Comparison of ENCODE assay signal across 8 mouse cellular contexts in the genomic region with DNA sequence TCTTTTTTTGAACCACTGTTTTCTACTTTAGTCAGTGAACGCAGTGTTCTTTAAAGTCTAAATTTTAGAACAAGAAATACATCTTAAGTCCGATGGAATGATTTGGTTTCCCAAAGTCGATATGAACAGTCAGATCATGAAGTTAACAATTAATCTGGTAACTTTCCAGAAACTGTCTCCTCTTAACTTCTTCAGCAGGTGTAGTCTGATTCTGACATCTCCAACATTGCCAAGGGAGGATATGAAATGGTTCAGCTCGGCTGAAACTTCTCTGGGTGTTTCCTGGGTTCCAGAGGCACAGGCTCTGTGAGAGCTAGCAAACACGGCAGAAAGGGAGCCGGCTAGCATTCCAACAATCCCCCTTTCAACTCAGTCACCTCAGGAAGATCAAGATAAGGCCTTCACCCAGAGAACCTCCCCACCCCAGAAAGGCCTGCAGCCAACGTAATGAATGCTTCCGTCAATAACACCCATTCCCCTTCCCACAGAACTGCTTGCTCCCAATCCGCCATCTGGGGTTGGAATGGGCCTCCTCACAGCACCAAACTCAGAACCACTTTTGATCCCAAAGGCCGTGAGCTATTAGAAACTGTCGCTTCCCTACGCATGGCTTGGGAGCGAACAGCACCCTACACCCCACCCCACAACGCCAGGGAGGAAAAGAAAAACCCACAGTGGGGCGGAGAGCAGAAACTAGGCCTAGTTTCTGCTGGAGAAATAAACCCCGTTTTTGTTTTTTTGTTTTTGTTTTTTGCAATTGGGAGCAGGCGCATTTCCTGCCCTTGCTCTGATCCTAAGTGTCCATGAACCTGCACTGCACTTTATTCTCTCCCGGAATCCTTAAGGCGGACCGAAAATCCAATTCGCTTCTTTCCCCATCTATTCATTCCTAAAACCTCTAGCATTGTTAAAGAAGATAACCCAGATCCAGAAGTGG. TPM values are rescaled to one million over a fixed set of nuclear protein-coding genes. Genes with fewer than 3 reads are reported as not detected.
A peak's percentile ranks its signal among the peaks of the same experiment; 100 is the strongest.
DNase-seq lines count a peak whose midpoint lies in the region; ATAC-seq and TF ChIP-seq lines count a peak whose summit lies in the region.

No protein-coding gene starts in this region.

- H3K79me2 ChIP-seq in myocyte (ENCODE audit: control insufficient read depth, insufficient read depth), result peaks cover 61% of the 10 kb centered on the region

- WGBS in forebrain, embryonic 12.5 days, result 11% methylated on average over 21 of the region's 21 CpGs
- 10% methylated on average over 21 of the region's 21 CpGs for WGBS in hindbrain, embryonic 15.5 days
- 10% methylated on average over 21 of the region's 21 CpGs for WGBS in limb, embryonic 15.5 days

- peak overlapping the region; percentile 86 for H3K4me2 ChIP-seq in forebrain, embryonic 12.5 days
- peak overlapping the region; percentile 86 for H3K4me2 ChIP-seq in hindbrain, embryonic 15.5 days
- peak overlapping the region; percentile 63 for H3K4me2 ChIP-seq in limb, embryonic 15.5 days
- H3K4me2 ChIP-seq in myocyte (ENCODE audit: low read depth), result peak overlapping the region; percentile 81

- TF ChIP-seq POLR2A in myocyte (IDR thresholded peaks at IDR 0.05; ENCODE audit: insufficient read length, low read depth), result no peak

- peak; percentile 5 for DNase-seq in ovary, postnatal 36 days (ENCODE audit: low spot score)
- DNase-seq in ovary, adult 18-20 months (ENCODE audit: low spot score), result no peak
- peak; percentile 40 for DNase-seq in brain, adult 2 months (ENCODE audit: low read depth, low spot score)
- DNase-seq in thymus, postnatal 36 days, result peak; percentile 11 to 21

- peak overlapping the region; percentile 95 for H3K9ac ChIP-seq in forebrain, embryonic 12.5 days
- H3K9ac ChIP-seq in hindbrain, embryonic 15.5 days, result peak overlapping the region; percentile 79
- H3K9ac ChIP-seq in limb, embryonic 15.5 days, result peak overlapping the region; percentile 91

- H3K9me3 ChIP-seq in forebrain, embryonic 12.5 days, result no peaks in the 10 kb centered on the region
- no peaks in the 10 kb centered on the region for H3K9me3 ChIP-seq in hindbrain, embryonic 15.5 days
- no peaks in the 10 kb centered on the region for H3K9me3 ChIP-seq in limb, embryonic 15.5 days

- H3K27me3 ChIP-seq in forebrain, embryonic 12.5 days, result no peaks in the 10 kb centered on the region
- no peaks in the 10 kb centered on the region for H3K27me3 ChIP-seq in hindbrain, embryonic 15.5 days
- no peaks in the 10 kb centered on the region for H3K27me3 ChIP-seq in limb, embryonic 15.5 days
- H3K27me3 ChIP-seq in myocyte (ENCODE audit: control insufficient read depth, insufficient read depth, insufficient read length), result no peaks in the 10 kb centered on the region

- H3K4me1 ChIP-seq in forebrain, embryonic 12.5 days, result peaks cover 13% of the 10 kb centered on the region
- H3K4me1 ChIP-seq in hindbrain, embryonic 15.5 days (replicated peaks), result peaks cover 22% of the 10 kb centered on the region
- 0 out of 2 replicates have a peak, but pooled peaks cover 7% of the 10 kb centered on the region for H3K4me1 ChIP-seq in limb, embryonic 15.5 days

- no peaks in the 10 kb centered on the region for H3K36me3 ChIP-seq in forebrain, embryonic 12.5 days (replicated peaks)
- no peaks in the 10 kb centered on the region for H3K36me3 ChIP-seq in hindbrain, embryonic 15.5 days
- no peaks in the 10 kb centered on the region for H3K36me3 ChIP-seq in limb, embryonic 15.5 days
- H3K36me3 ChIP-seq in myocyte (ENCODE audit: control insufficient read depth, insufficient read depth), result no peaks in the 10 kb centered on the region

- peak overlapping the region; percentile 98 for H3K27ac ChIP-seq in forebrain, embryonic 12.5 days
- peak overlapping the region; percentile 94 for H3K27ac ChIP-seq in hindbrain, embryonic 15.5 days (replicated peaks)
- peak overlapping the region; percentile 98 for H3K27ac ChIP-seq in limb, embryonic 15.5 days

- no peak for ATAC-seq in forebrain, embryonic 12.5 days (ENCODE audit: low FRiP score)
- ATAC-seq in hindbrain, embryonic 15.5 days (ENCODE audit: low FRiP score, low read depth), result no peak
- no peak for ATAC-seq in limb, embryonic 15.5 days (ENCODE audit: insufficient number of reproducible peaks, low FRiP score, low TSS enrichment, low read depth)

- peak overlapping the region; percentile 78 for H3ac ChIP-seq in myocyte (ENCODE audit: control insufficient read depth, insufficient read length)

- H3K4me3 ChIP-seq in forebrain, embryonic 12.5 days (replicated peaks), result peak overlapping the region; percentile 97
- peak overlapping the region; percentile 86 for H3K4me3 ChIP-seq in hindbrain, embryonic 15.5 days
- peak overlapping the region; percentile 96 for H3K4me3 ChIP-seq in limb, embryonic 15.5 days
- peak overlapping the region; percentile 87 for H3K4me3 ChIP-seq in myocyte

TF ChIP-seq in myocyte, 11 proteins besides CTCF, POLR2A, EP300 and RAD21:
- TF ChIP-seq POLR2AphosphoS2 (IDR thresholded peaks at IDR 0.05; ENCODE audit: insufficient read length, low read depth), result no peak
- TF ChIP-seq TCF12 (IDR thresholded peaks at IDR 0.05; ENCODE audit: insufficient read depth, poor library complexity, severe bottlenecking), result no peak
- TF ChIP-seq MYOD1 (IDR thresholded peaks at IDR 0.05; ENCODE audit: control insufficient read depth in 1 of 3, insufficient read length in 2 of 3, low read depth in 2 of 3), result no peak
- no peak for TF ChIP-seq REST (IDR thresholded peaks at IDR 0.05; ENCODE audit: insufficient read depth, insufficient read length)
- no peak for TF ChIP-seq USF1 (IDR thresholded peaks at IDR 0.05; ENCODE audit: low read depth)
- TF ChIP-seq MYOG (IDR thresholded peaks at IDR 0.05; ENCODE audit: control insufficient read depth in 1 of 3, insufficient read depth in 1 of 3, insufficient read length in 2 of 3, low read depth in 2 of 3), result no peak
- no peak for TF ChIP-seq CEBPB (IDR thresholded peaks at IDR 0.05; ENCODE audit: insufficient read depth, poor library complexity, severe bottlenecking)
- TF ChIP-seq MAX (IDR thresholded peaks at IDR 0.05; ENCODE audit: low read depth), result no peak
- no peak for TF ChIP-seq TCF3 (IDR thresholded peaks at IDR 0.05; ENCODE audit: insufficient read length, low read depth)
- no peak for TF ChIP-seq SRF (IDR thresholded peaks at IDR 0.05; ENCODE audit: control insufficient read depth, insufficient read length, low read depth)
- TF ChIP-seq E2F4 (IDR thresholded peaks at IDR 0.05; ENCODE audit: insufficient read depth), result no peak

RNA-seq across cellular contexts. Expression of a gene that starts 1.3 kb away (rescaled TPM):
- polyA plus RNA-seq in forebrain, embryonic 12.5 days (2016; fragmentation: Nextera tagmentation; extraction: Ambion mirVana), result 81.9 and 82.5 TPM in 2 replicates
- polyA plus RNA-seq in hindbrain, embryonic 15.5 days (2015; fragmentation: Nextera tagmentation; extraction: Ambion mirVana), result 61.8 and 67.1 TPM in 2 replicates
- 63.0 and 65.8 TPM in 2 replicates for polyA plus RNA-seq in limb, embryonic 15.5 days (2015; fragmentation: Nextera tagmentation; extraction: Ambion mirVana)
- polyA plus RNA-seq in myocyte (2012; fragmentation: generic; extraction: Trizol), result 10.8 TPM
